In genomic region chr17:86829383-86830175, GRCm38 (mm10) we compare ENCODE assay signal across 14 mouse cellular contexts.
"Had no signal": no experiment of that assay in that cellular context is flagged by ENCODE, and none has a peak within 500 bp of the region (broad histone marks: within the 10 kb centered on the region; RNA-seq: fewer than 3 reads in every experiment).

No protein-coding gene starts in this region.

- DNase-seq: kidney, adult 18-20 months; kidney, postnatal 10 days; kidney, postnatal 4 days; lung, postnatal 14 days; thymus, adult 2 months had no signal

- H3K9me3 ChIP-seq: liver, embryonic 12.5 days; megakaryocyte, embryonic 14.5 days; midbrain, embryonic 13.5 days; neural tube, embryonic 15.5 days had no signal

- H3K4me2 ChIP-seq: liver, embryonic 12.5 days; midbrain, embryonic 13.5 days; neural tube, embryonic 15.5 days had no signal

- H3K27ac ChIP-seq: layer of hippocampus, adult 2 months; liver, embryonic 12.5 days; macrophage; midbrain, embryonic 13.5 days; neural tube, embryonic 15.5 days; stomach, postnatal 0 days had no signal

- H3K4me1 ChIP-seq: liver, embryonic 12.5 days; midbrain, embryonic 13.5 days had no signal

- H3K36me3 ChIP-seq: midbrain, embryonic 13.5 days; neural tube, embryonic 15.5 days had no signal

- ATAC-seq: inflammation-experienced regulatory T-cells, adult 6 months; liver, embryonic 12.5 days; midbrain, embryonic 13.5 days had no signal

- H3K4me3 ChIP-seq: layer of hippocampus, adult 2 months; liver, embryonic 12.5 days; megakaryocyte, embryonic 14.5 days; midbrain, embryonic 13.5 days; myocyte; neural tube, embryonic 15.5 days had no signal

- H3K9ac ChIP-seq: liver, embryonic 12.5 days; midbrain, embryonic 13.5 days; neural tube, embryonic 15.5 days had no signal

- H3K27me3 ChIP-seq: midbrain, embryonic 13.5 days; neural tube, embryonic 15.5 days had no signal
